Mouse (Mus musculus): Measurements from ENCODE around the gene Esyt2.
A peak's percentile ranks its signal among the peaks of the same experiment; 100 is the strongest.
"Not testable (repeated sequence)": the region's sequence is repeated elsewhere in the genome, so short reads cannot be mapped to it uniquely, and the experiment has no call there.

Gene Esyt2

GRCm38 (mm10) chr12:116280653-116281364 lies at the start of gene Esyt2:
Gene Esyt2, plus strand, starts transcription at chr12:116281196.
- peak; percentile 100 for DNase-seq (ENCODE audit: inconsistent age in 2 of 2, low spot score in 1 of 2)

- peak; percentile 91 to 96 for DNase-seq (ENCODE audit: inconsistent age in 2 of 2, low spot score in 1 of 2)
These were observed 49.4 kb upstream of the Esyt2 start for GRCm38 (mm10) chr12:116231612-116232011.

- peak in 1 of 2 experiments; percentile 47 for DNase-seq (ENCODE audit: inconsistent age in 2 of 2, low spot score in 1 of 2)
These were observed 48.9 kb upstream of the Esyt2 start for GRCm38 (mm10) chr12:116232061-116232460.

DNA sequence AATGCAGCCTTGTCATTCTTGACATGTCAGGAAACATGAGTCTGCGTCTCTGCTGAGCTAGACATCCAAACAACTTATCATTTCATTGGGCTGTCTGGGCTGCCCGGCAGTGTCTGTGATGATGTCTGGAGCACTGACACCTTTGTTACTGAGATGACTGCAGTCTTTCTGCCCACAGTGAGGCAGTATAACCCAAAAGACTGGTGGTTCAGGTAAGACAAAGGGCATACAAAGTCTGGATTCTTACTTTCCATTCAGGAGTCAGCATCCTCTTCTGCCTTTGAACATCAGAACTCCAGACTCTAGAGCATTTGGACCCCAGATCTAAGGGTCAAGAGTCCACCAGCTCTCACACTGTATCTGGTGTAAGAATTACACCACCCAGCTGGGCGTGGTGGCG lies 45.6 kb upstream of the Esyt2 start:
- DNase-seq (ENCODE audit: inconsistent age in 2 of 2, low spot score in 1 of 2) = no peak

GRCm38 (mm10) chr12:116236658-116237057 lies 44.3 kb upstream of the Esyt2 start:
- no peak for DNase-seq (ENCODE audit: inconsistent age in 2 of 2, low spot score in 1 of 2)

DNA sequence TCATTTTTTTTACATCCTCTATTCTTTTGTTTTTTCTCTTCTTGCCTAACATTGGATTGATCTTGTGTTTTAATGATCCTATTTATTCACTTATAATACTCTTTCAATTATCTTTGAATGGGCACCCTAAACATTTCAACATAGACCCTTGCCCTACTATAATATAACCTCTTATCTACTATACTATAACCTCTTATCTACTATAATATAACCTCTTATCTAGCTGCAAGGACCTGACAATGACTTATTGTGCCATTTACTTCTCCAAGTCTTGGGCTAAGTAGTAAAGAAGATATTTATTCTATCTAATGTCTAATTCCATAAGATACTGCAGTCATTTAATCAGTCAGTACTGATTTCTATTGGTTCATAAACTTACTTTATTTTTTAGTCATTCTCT lies 42.6 kb upstream of the Esyt2 start:
- DNase-seq (ENCODE audit: inconsistent age in 2 of 2, low spot score in 1 of 2) = no peak

DNA sequence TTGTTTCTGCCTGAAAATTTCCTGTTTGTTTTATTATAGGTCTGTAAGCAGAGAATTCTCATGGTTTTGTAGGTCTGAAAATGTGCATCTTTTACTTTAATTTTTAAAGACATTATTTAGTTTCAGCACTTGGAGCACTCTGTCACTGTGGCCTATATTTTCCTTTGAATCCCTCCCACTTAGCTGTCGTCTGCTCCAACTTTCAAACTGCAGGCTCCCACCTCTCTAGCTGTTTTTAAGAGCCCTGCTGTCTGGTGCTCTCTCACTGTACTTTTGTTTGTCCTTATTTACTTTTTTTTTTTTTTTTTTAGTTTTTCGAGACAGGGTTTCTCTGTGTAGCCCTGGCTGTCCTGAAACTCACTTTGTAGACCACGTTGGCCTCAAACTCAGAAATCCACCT lies 42.2 kb upstream of the Esyt2 start:
- no peak for DNase-seq (ENCODE audit: inconsistent age in 2 of 2, low spot score in 1 of 2)

- DNase-seq (ENCODE audit: inconsistent age in 2 of 2, low spot score in 1 of 2) = no peak
These were observed 36.4 kb upstream of the Esyt2 start for GRCm38 (mm10) chr12:116244601-116245000.

DNA sequence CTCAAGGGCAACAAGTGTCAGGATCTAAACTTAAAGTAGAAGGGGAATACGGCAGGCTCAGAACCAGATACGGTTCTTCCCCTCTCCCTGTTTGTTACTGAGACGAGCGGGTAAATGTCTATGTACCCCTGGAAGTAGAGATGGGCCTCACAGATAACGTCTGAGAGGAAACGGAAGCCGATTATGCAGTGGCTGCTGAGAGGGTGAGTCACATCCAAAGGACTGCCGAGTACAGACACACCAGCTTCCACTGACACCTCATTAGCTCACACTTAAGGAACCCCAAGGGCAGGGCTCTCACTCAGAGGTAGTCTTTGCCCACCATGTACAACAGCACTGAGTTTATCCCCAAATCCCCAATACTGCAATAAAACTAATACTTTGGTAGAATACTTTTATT lies 26.3 kb upstream of the Esyt2 start:
- DNase-seq (ENCODE audit: inconsistent age in 2 of 2, low spot score in 1 of 2) = no peak

DNA sequence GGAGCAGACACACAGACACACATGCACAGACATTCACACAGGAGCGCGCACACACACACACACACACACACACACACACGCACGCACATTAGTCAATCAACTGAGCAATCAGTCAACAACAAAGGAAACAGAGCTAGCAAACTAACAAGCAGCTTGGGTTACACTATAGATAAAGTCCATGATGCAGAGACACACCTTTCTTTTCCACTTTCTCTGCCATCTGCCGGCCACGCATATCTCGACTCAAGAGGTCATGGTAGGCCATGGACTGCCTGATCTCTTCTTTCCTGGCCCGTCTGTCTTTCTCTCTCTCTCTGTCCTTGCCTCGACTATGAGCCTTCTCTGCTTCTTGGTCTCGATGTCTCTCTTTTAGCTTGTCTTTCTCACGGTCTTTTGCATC lies 25.4 kb upstream of the Esyt2 start:
- DNase-seq (ENCODE audit: inconsistent age in 2 of 2, low spot score in 1 of 2) = no peak

DNA sequence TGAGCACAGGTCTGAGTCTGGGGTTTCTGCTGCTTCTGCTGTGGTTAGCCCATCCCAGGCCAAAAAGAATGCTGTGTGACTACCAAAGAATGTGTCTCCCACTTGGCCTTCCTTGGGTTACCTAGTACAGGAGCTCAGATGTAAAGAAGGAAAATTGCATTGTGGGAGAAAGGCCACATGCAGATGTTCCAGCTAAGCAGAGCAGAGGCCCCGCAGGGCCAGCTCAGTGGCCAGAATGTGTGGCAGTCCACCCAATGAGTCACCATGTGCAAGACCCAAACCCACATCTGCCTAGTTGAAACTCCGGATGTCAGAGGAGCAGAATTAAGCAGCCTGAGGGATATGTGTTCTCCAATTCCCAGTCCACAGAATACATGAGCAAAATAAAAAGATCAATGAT lies 22.7 kb upstream of the Esyt2 start:
- DNase-seq (ENCODE audit: inconsistent age in 2 of 2, low spot score in 1 of 2) = no peak

DNA sequence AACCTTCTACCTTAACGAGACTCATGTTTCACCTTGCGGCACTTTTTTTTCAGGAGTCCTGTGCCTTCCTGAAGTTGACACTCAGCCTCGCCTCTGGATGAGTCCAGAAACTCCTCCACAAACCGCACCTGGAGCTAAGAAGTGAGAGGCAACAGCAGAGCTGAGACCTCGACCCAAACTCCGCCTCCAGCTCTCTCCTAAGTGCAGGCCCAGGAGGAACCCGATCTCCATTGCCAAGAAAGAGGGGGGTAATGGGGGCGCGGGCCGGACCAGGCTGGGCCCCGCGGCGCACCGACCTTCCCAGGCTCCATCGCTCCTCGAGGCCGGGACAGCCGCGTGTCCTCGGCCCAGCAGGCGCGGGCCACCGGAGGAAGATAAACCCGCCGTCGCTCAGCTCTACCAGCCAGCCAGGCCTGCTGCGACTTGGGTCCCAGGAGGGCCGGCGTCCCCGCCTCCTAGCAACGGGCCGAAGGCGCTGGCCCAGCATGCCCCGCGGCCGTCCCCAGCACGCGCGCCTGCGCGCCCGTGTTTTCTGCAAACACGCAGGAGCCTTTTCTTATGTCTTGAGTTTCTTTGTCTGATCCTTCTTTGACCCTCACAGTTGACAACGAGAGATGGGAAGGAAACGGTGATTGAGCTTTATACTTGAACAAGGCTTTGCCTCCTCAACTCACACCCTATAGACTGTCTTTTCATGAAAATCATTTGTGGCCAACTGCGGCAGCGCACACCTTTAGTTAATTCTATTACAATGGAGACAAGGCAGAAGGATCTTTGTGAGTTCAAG lies 18.2 kb upstream of the Esyt2 start, which contains the start of gene Wdr60:
TSS of gene Wdr60 (minus strand) at position 468 of the 787 bp plus-strand sequence.
- peak; percentile 92 to 97 for DNase-seq (ENCODE audit: inconsistent age in 2 of 2, low spot score in 1 of 2)

DNA sequence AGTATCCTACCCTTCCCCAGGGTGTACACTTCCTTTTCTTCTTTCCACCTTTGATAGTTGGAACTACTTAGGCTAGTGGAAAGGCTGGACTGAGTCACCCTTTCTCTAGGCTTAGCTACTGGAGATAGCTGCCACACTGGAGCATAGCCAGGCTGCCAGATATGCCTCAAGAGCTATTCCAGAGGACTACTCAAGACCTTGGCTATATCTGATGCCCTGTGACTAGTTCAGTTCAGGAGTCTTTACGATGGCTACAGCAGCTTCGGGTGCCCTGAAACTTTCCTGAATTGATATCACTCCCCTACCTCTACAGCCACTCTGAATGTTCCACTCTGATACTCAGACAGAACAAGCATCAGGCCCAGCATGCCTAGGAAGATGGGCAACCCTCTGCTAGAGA lies 16.2 kb upstream of the Esyt2 start:
- DNase-seq (ENCODE audit: inconsistent age in 2 of 2, low spot score in 1 of 2) = no peak

DNA sequence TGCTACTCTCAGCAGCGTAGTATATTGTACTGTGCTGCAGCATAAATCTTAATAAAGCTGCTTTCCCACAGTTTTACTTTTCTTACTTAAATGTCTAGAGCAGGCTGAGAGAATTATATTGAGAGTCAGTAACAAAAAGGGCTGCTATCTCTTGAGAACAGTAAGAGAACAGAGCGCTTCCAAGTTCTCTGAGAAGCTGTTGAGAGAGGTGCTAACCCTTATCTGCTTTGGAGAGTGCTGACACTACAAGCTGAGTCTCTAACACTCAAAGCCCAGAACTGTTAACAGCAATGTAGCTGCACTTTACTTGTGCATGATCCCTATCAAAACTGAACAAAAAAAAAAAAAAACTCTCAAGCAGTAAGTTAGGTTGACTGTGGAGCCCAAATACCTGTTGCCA lies 15.7 kb upstream of the Esyt2 start:
- DNase-seq (ENCODE audit: inconsistent age in 2 of 2, low spot score in 1 of 2) = no peak

GRCm38 (mm10) chr12:116269450-116269849 lies 11.5 kb upstream of the Esyt2 start:
- DNase-seq (ENCODE audit: inconsistent age in 2 of 2, low spot score in 1 of 2) = peak in 1 of 2 experiments; percentile 61

GRCm38 (mm10) chr12:116270538-116270937 lies 10.5 kb upstream of the Esyt2 start:
- no peak for DNase-seq (ENCODE audit: inconsistent age in 2 of 2, low spot score in 1 of 2)

- no peak for DNase-seq (ENCODE audit: inconsistent age in 2 of 2, low spot score in 1 of 2)
These were observed 9.9 kb upstream of the Esyt2 start for GRCm38 (mm10) chr12:116271071-116271470.

DNA sequence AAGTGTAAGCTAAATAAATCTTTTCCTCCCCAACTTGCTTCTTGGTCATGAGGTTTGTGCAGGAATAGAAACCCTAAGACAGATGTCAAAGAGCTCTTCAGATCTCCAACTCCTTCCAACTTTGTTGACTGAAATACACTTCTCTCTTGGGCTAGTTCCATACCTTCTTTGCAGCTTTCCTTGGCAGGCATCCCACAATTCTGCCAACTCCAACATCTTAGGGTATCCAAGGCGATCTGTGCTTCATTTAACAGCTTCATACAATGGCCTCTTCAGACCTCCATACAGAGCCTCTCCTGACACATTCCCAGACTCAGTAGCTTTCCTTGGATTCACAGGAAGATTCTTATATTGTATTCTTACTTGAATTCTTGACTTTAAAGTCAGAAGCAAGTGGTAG lies 7.3 kb upstream of the Esyt2 start:
- no peak for DNase-seq (ENCODE audit: inconsistent age in 2 of 2, low spot score in 1 of 2)

DNA sequence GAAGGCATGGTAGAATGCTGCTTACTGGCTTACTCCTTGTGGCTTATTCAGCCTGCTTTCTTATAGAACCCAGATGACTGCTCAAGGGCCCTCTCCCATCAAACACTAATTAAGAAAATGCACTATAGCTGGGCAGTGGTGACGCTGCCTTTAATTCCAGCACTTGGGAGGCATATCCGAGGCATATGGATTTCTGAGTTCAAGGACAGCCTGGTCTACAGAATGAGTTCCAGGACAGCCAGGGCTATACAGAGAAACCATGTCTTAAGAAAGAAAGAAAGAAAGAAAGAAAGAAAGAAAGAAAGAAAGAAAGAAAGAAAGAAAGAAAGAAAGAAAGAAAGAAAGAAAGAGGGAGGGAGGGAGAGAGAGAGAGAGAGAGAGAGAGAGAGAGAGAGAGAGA lies 5.9 kb upstream of the Esyt2 start, which contains the start of gene Gm11027:
TSS of gene Gm11027 (plus strand) at position 301 of the 400 bp plus-strand sequence.
- DNase-seq (ENCODE audit: inconsistent age in 2 of 2, low spot score in 1 of 2) = not testable (repeated sequence)

GRCm38 (mm10) chr12:116275631-116276030 lies 5.4 kb upstream of the Esyt2 start:
- no peak for DNase-seq (ENCODE audit: inconsistent age in 2 of 2, low spot score in 1 of 2)

- no peak for DNase-seq (ENCODE audit: inconsistent age in 2 of 2, low spot score in 1 of 2)
These were observed 4.0 kb upstream of the Esyt2 start for GRCm38 (mm10) chr12:116276961-116277360.

GRCm38 (mm10) chr12:116278541-116278940 lies 2.5 kb upstream of the Esyt2 start:
- peak in 1 of 2 experiments; percentile 72 for DNase-seq (ENCODE audit: inconsistent age in 2 of 2, low spot score in 1 of 2)

Measured in adrenal gland, adult (tissue).